Mouse (Mus musculus) left cerebral cortex, postnatal 4 days (tissue): Measurements from ENCODE around the gene Bco2. TPM values are rescaled to one million over a fixed set of nuclear protein-coding genes. Genes with fewer than 3 reads are reported as not detected.
A peak's percentile ranks its signal among the peaks of the same experiment; 100 is the strongest.

ENCODE experiments used
- DNase-seq: peaks from one replicate; pipeline ENCODE4 v3.0.0-alpha.2; 2022
- intact Hi-C: fragments of 180-260 bp; cut with DNase I; formaldehyde crosslinking; loops from one replicate; pipeline ENCODE4 v1.15.1; 2025
- total RNA-seq, 2 experiments: library from RNA; stranded (reverse); gene quantifications; 2 replicates each; pipeline ENCODE4 v1.2.3; 2021

Gene Bco2
- total RNA-seq, 2 experiments from 2014 or later, result 0.70 to 0.93 TPM

- intact Hi-C loops, result no loop called here
- no peak for DNase-seq
Measured at GRCm38 (mm10) chr9:50561145-50561917, 6.3 kb upstream of the Bco2 start, which contains the start of gene Tex12. Tex12 (minus strand) TSS chr9:50561325.

GRCm38 (mm10) chr9:50554241-50555093 lies 514 bp downstream of the Bco2 start, which contains the start of gene Il18:
Il18 (plus strand) TSS chr9:50554827.
- DNase-seq, result peak; percentile 41
- intact Hi-C loops, result no loop called here

- intact Hi-C loops, result no loop called here
- DNase-seq, result no peak
Measured at GRCm38 (mm10) chr9:50553547-50553946, 1.4 kb downstream of the Bco2 start.

- DNase-seq, result no peak
- intact Hi-C loops, result no loop called here
Measured at GRCm38 (mm10) chr9:50552206-50552605, 2.8 kb downstream of the Bco2 start.

- no peak for DNase-seq
- intact Hi-C loops, result no loop called here
Measured at GRCm38 (mm10) chr9:50548936-50549335, 6.0 kb downstream of the Bco2 start.

- intact Hi-C loops, result no loop called here
- DNase-seq, result no peak
Measured at GRCm38 (mm10) chr9:50547859-50548478, 7.0 kb downstream of the Bco2 start.

- no peak for DNase-seq
Measured at GRCm38 (mm10) chr9:50542401-50542800, 12.6 kb downstream of the Bco2 start.

GRCm38 (mm10) chr9:50540170-50540569 lies 14.8 kb downstream of the Bco2 start:
- intact Hi-C loops, result no loop called here
- no peak for DNase-seq

More at GRCm38 (mm10) chr9:50542401-50542800, 12.6 kb downstream of the Bco2 start:
- intact Hi-C loops, result no loop called here

- intact Hi-C loops, result no loop called here
Measured at GRCm38 (mm10) chr9:50537295-50537694, 17.7 kb downstream of the Bco2 start.

GRCm38 (mm10) chr9:50536603-50537135 lies 18.3 kb downstream of the Bco2 start:
- intact Hi-C loops, result no loop called here

More at GRCm38 (mm10) chr9:50537295-50537694, 17.7 kb downstream of the Bco2 start:
- no peak for DNase-seq

GRCm38 (mm10) chr9:50535930-50536329 lies 19.1 kb downstream of the Bco2 start:
- intact Hi-C loops, result no loop called here
- no peak for DNase-seq

More at GRCm38 (mm10) chr9:50536603-50537135, 18.3 kb downstream of the Bco2 start:
- no peak for DNase-seq

- intact Hi-C loops, result no loop called here
- no peak for DNase-seq
Measured at GRCm38 (mm10) chr9:50533791-50534190, 21.2 kb downstream of the Bco2 start.

- intact Hi-C loops, result no loop called here
- DNase-seq, result no peak
Measured at GRCm38 (mm10) chr9:50533328-50533727, 21.7 kb downstream of the Bco2 start.

- intact Hi-C loops, result loop anchor here (2.0 kb wide), 1 partner anchor 1038 kb away; no protein-coding TSS in a partner anchor
- peak; percentile 19 for DNase-seq
Measured at GRCm38 (mm10) chr9:50530890-50531289, 24.1 kb downstream of the Bco2 start.

- intact Hi-C loops, result loop anchor here (5.0 kb wide), 1 partner anchor 66 kb away; no protein-coding TSS in a partner anchor
- DNase-seq, result peak; percentile 99
Measured at GRCm38 (mm10) chr9:50528293-50528892, 26.6 kb downstream of the Bco2 start, which contains the start of gene Pts. Pts (minus strand) TSS chr9:50528724.

- intact Hi-C loops, result loop anchor here (2.0 to 5.0 kb wide), 2 partner anchors 66 to 83 kb away; no protein-coding TSS in a partner anchor
- DNase-seq, result no peak
Measured at GRCm38 (mm10) chr9:50527860-50528259, 27.1 kb downstream of the Bco2 start.

- no peak for DNase-seq
- intact Hi-C loops, result loop anchor here (5.0 kb wide), 1 partner anchor 63 kb away; no protein-coding TSS in a partner anchor
Measured at GRCm38 (mm10) chr9:50525585-50525984, 29.4 kb downstream of the Bco2 start.

- DNase-seq, result no peak
- intact Hi-C loops, result loop anchor here (5.0 kb wide), 1 partner anchor 63 kb away; no protein-coding TSS in a partner anchor
Measured at GRCm38 (mm10) chr9:50524936-50525335, 30.0 kb downstream of the Bco2 start.

- DNase-seq, result no peak
- intact Hi-C loops, result no loop called here
Measured at GRCm38 (mm10) chr9:50522574-50522973, 32.4 kb downstream of the Bco2 start.

- intact Hi-C loops, result no loop called here
- DNase-seq, result no peak
Measured at GRCm38 (mm10) chr9:50521562-50521961, 33.4 kb downstream of the Bco2 start.
